Mouse (Mus musculus) left cerebral cortex, adult 2 months (tissue): ENCODE measurements around the gene Zfp622. TPM values are rescaled to one million over a fixed set of nuclear protein-coding genes. Genes with fewer than 3 reads are reported as not detected.

Experiments
- DNase-seq, 2 experiments: peaks; one replicate each; pipeline ENCODE4 v3.0.0; 2021 to 2022; ENCODE audit warnings: low spot score in 2 of 2, mixed read lengths in 1 of 2; ENCODE audit errors: extremely low spot score in 1 of 2
- H3K27ac ChIP-seq: fragments of 200-600 bp; 2 replicates; pipeline ENCODE4 v1.8.1; 2022
- H3K4me3 ChIP-seq: fragments of 200-600 bp; 2 replicates; pipeline ENCODE4 v1.8.1; 2022
- CTCF ChIP-seq: fragments of 200-600 bp; IDR thresholded peaks from 2 replicates; pipeline ENCODE4 v1.8.1; 2022; ENCODE audit warnings: antibody characterized with exemption, mild to moderate bottlenecking, moderate library complexity
- intact Hi-C: fragments of 180-260 bp; cut with DNase I; formaldehyde crosslinking; loops from one replicate; pipeline ENCODE4 v1.15.1; 2025
- total RNA-seq, 2 experiments: library from RNA; stranded (reverse); gene quantifications; 2 replicates each; pipeline ENCODE4 v1.2.3; 2021

Zfp622 gene
- total RNA-seq, 2 experiments from 2014 or later = 47.7 to 52.4 TPM

DNA sequence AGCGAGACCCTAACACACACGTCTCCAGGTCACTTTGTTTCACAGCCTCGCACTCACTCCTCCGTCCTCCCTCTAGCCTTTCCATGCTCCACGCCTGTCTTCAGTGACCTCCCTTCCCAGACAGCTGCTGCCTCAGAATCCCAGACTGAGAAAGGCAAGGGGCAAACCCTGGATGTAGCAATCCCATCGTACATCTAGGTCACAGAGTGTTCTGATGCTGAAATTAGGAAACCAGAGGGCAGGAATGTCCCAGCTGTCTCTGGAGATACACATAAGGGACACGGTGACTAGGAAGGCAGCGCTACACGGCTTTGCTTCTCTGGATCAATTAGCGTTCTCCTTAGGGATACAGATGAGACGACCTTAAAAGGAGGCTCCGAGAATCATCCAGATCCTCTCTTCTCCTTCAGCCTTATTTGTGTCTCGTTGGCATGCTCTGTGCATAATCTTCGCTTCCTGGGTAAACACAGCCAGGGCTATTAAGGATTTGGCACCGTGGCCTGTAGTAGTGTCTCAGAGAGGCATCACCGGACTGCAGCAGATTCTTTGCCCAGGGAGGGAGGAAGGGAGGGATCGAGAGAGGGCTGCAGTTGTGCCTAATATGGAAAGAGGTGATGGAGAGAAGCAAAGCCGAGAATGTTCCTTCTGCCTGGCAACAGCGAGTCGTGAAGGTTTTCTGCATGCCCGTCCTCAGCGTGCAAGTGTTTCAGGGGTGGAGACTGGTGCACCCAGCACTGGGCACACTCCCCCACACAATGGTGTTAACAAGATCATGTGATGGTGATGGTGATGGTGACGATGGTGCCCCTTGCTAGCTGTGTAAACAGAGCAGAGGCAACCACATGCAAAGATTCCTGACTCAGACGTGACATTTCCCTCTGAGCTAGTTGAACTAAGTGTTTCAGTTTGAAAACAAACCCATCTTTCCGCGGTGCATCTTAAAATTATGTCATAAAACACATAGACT, 35.6 kb upstream of the Zfp622 start:
- no peak for DNase-seq
- intact Hi-C loops = no loop called here

DNA sequence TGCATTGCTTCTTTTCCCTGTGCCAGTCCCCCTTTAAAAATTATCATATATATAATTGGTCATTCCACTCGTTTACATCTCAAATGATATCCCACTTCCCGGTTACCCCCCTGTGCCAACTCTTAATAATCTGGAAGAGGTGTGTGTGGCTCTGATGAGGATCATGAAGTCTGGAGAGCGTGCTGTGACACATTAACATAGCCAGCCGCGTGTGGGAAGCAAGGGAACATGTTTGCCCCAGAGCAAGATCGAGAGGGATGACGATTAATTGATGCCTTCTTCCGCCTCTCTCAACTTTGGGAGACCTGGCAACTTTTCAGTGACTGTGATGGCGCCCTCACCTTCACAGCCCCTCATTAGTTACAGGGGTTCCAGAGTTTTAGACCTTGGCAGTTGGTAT, 34.5 kb upstream of the Zfp622 start:
- intact Hi-C loops = loop anchor here (10.0 kb wide), 1 partner anchor 505 kb away; no protein-coding TSS in a partner anchor
- DNase-seq = no peak
- H3K27ac ChIP-seq = no peak overlapping the region
- no peak for TF ChIP-seq CTCF
- no peak overlapping the region for H3K4me3 ChIP-seq

More for the DNA sequence above, 35.6 kb upstream of the Zfp622 start:
- no peak overlapping the region for H3K27ac ChIP-seq
- no peak for TF ChIP-seq CTCF
- H3K4me3 ChIP-seq = no peak overlapping the region

DNA sequence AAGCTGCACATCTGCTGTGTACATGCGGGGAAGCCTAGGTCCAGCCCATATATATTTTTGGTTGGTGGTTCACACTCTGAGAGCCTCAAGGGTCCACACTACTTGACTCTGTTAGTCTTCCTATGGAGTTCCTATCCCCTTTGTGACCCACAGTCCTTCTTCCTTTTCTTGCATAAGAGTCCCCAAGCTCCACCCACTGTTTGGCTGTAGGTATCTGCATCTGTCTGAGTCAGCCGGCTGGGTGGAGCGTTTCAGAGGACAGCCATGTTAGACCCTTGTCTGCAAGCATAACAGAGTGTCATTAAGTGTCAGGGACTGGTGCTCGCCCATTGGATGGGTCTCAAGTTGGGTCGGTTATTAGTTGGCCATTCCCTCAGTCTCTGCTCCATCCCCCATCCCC, 33.6 kb upstream of the Zfp622 start:
- TF ChIP-seq CTCF = no peak
- H3K27ac ChIP-seq = no peak overlapping the region
- H3K4me3 ChIP-seq = no peak overlapping the region
- intact Hi-C loops = loop anchor here (10.0 kb wide), 1 partner anchor 506 kb away; no protein-coding TSS in a partner anchor
- DNase-seq = no peak

DNA sequence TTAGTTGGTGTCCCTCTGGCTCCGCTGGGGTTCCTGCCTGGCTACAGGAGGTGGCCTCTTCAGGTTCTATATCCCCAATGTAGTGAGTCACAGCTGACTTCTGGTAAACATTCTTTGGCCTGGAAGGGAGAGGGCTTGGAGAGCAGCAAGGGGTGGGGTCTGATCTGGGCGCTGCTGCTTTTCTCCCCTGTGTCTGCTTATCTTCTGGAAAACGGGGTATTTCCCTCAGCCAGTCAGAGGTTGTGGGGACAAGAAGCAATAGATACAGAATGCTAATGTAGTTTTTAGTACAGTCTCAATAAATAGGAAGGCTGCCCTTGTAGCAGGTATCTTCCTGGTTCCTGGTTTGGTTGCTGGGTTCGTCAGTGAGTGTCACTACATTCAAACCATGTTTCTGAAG, 33.1 kb upstream of the Zfp622 start:
- intact Hi-C loops = loop anchor here (10.0 kb wide), 1 partner anchor 506 kb away; no protein-coding TSS in a partner anchor
- DNase-seq = no peak
- H3K4me3 ChIP-seq = no peak overlapping the region
- no peak for TF ChIP-seq CTCF
- H3K27ac ChIP-seq = no peak overlapping the region

DNA sequence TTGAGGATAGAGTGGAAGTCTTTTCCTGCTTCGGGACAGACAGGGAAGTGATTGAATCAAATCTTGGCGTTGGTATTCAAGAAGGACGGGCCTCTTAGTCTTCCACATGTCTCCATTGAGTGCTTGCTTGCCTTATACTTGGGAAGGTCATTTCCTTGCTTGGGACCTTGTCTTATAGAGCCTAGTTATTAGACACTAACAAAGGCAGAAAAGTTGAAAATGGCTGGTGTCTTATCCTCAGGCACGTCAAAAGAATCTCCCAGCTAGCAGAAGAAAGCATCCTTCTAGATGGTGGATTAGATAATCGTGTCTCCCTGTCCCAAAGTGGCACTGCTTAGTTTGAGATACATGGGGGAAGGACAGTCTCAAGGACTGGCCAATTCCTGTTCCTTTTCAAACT, 28.2 kb upstream of the Zfp622 start:
- TF ChIP-seq CTCF = no peak
- H3K4me3 ChIP-seq = no peak overlapping the region
- H3K27ac ChIP-seq = no peak overlapping the region
- no peak for DNase-seq
- intact Hi-C loops = loop anchor here (2.0 to 10.0 kb wide), 2 partner anchors 55 to 511 kb away; no protein-coding TSS in a partner anchor

DNA sequence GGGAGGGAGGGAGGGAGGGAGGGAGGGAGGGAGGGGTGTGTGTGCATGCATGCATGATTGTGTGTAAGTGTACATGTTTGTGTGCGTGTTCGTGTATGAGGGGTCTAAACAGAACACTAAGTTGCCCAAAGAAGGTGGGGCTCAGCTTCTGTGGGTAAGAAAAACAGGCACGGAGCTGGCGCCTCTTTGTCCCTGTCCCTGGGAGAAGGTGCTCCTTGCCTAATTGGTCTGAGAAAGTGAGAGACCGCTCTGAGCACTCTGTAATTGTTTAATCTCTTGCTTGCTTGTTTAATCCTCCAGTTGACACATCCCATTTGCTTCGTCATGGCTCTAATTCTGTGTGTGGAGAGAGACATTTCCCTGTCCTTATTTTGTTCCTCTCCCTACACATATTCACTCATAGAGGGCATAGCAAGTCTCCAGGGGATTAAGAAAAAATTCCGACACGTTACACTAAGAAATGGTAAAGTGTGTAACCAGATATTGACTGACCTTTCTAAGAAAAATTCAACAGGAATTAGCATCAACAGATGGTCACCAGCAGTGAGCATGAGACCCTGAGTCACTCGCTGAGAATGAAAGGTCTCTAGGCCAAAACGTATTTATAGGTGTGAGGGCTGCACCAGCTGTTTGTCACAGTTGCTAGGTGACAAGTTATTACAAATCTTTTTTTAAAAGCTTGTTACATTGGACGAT, 27.6 kb upstream of the Zfp622 start:
- no peak for TF ChIP-seq CTCF
- no peak for DNase-seq
- H3K27ac ChIP-seq = no peak overlapping the region
- no peak overlapping the region for H3K4me3 ChIP-seq
- intact Hi-C loops = loop anchor here (2.0 to 10.0 kb wide), 2 partner anchors 56 to 512 kb away; no protein-coding TSS in a partner anchor

DNA sequence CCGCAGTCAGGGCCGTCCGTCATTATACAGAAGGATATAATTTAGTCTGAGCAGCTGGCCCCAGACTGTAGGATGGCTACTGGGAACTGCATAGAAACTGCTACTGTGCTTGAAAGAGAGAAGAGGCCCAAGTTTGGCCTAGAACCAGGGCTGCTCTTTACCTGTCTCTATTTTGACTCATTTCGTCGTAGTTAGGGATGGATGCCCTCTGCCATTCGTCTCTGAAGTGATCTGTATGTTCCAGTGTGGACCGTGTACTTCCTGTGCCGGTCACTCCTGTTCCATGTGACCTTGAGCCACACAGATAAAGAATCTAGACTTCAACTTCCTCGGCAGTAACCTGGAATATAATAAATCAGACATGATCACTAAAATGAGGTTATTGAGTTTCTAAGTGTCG, 26.5 kb upstream of the Zfp622 start:
- no peak for DNase-seq
- intact Hi-C loops = loop anchor here (1.0 to 10.0 kb wide), 4 partner anchors 57 to 513 kb away; no protein-coding TSS in a partner anchor
- Histone ChIP-seq H3K27ac (no peak overlapping the region), H3K4me3 (no peak overlapping the region)
- TF ChIP-seq CTCF = no peak

DNA sequence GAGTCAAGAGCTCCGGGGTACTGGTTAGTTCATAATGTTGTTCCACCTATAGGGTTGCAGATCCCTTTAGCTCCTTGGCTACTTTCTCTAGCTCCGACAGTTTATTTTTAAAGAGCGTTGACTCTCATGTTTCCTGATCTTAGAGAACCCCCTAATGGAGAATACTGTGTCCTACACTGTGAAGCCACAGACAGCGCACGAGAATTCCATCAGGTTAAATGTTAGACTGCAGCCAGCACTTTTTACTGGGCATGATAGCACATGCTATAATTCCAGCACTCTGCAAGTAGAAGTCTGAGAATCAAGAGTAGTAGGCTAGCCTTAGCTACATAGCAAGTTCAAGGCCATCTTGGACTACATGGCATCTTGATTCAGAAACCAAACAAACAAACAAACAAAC, 24.8 kb upstream of the Zfp622 start:
- Histone ChIP-seq H3K4me3 (no peak overlapping the region), H3K27ac (no peak overlapping the region)
- no peak for DNase-seq
- intact Hi-C loops = loop anchor here (2.0 to 10.0 kb wide), 2 partner anchors 229 to 515 kb away; no protein-coding TSS in a partner anchor
- TF ChIP-seq CTCF = peak; percentile 72

DNA sequence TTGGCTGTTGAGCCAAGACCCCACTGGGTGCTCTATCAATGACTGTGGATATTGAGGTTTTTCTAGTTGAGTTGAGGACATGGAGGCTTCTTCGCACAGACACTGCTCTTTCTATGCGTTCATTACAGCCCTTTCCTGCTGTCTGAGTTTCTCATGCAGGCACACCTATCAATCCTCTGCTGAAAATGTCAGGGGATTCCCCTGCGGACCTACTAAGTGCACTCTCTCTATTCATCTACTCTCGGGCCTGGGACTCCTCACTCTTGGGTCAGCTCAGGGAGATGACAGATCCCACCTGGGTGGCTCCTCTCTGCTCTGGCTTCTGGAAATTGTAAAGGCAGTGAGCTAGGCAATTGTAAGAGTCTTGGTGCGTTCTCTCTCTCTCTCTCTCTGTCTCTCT, 23.9 kb upstream of the Zfp622 start:
- intact Hi-C loops = loop anchor here (10.0 kb wide), 2 partner anchors 535 to 1365 kb away; no protein-coding TSS in a partner anchor
- DNase-seq = no peak
- no peak for TF ChIP-seq CTCF
- no peak overlapping the region for H3K27ac ChIP-seq
- H3K4me3 ChIP-seq = no peak overlapping the region

DNA sequence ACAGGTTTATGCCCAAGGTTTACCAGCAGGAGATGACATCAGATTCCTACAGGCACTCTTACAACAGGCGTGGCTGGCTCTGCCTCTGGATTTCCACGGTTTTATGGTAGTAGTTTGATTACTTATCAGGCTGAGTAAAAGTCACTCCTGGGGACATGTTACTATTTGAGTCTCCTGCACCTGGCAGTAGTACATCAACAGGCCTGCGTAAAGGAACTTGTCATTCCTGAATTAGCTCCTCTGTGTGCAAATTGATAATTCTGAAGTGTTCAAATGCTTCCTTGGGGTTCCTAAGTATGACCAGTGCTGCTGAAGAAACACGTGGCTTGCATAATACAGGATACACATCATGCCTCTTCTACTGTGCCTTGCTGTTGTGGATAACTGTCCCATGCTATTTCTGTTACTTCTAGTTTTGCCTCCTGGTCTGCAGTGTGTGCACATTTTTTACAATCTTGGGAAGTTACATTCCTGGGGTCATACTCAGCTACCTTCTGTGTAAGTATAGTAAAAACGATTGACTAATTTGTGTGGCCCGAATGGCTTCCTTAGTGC, 17.9 kb upstream of the Zfp622 start:
- no peak for DNase-seq
- TF ChIP-seq CTCF = no peak
- intact Hi-C loops = loop anchor here (10.0 kb wide), 2 partner anchors 541 to 1371 kb away; no protein-coding TSS in a partner anchor
- H3K4me3 ChIP-seq = no peak overlapping the region
- H3K27ac ChIP-seq = no peak overlapping the region

DNA sequence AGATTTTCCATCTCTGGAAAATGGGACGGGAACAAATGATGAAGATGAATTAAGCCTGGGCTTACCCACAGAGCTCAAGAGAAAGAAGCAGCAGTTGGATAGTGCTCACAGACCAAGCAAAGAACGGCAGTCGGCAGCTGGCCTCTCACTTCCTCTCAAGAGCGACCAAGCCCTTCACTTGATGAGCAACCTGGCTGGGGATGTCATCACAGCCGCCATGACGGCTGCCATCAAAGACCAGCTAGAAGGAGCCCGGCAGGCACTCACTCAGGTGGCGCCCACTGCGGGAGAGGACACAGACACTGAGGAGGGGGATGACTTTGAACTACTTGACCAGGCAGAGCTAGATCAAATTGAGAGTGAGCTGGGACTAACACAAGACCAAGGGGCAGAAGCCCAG, 12.6 kb upstream of the Zfp622 start:
- intact Hi-C loops = no loop called here
- no peak for TF ChIP-seq CTCF
- Histone ChIP-seq H3K27ac (no peak overlapping the region), H3K4me3 (no peak overlapping the region)
- DNase-seq = no peak
